Mouse (Mus musculus) left cerebral cortex, postnatal 36 days (tissue): ENCODE data around the gene Cxcl16. TPM values are rescaled to one million over a fixed set of nuclear protein-coding genes. Genes with fewer than 3 reads are reported as not detected.
A peak's percentile ranks its signal among the peaks of the same experiment; 100 is the strongest.

ENCODE experiments used
- DNase-seq, 2 experiments: peaks; one replicate each; pipeline ENCODE4 v3.0.0; 2021 to 2022; ENCODE audit warnings: low spot score in 2 of 2, mixed read lengths in 1 of 2
- intact Hi-C: fragments of 180-260 bp; cut with DNase I; formaldehyde crosslinking; loops from one replicate; pipeline ENCODE4 v1.15.1; 2025
- total RNA-seq, 2 experiments: library from RNA; stranded (reverse); gene quantifications; 2 replicates each; pipeline ENCODE4 v1.2.3; 2021

Cxcl16 gene
- total RNA-seq, 2 experiments from 2014 or later: 0.94 to 1.0 TPM

DNA sequence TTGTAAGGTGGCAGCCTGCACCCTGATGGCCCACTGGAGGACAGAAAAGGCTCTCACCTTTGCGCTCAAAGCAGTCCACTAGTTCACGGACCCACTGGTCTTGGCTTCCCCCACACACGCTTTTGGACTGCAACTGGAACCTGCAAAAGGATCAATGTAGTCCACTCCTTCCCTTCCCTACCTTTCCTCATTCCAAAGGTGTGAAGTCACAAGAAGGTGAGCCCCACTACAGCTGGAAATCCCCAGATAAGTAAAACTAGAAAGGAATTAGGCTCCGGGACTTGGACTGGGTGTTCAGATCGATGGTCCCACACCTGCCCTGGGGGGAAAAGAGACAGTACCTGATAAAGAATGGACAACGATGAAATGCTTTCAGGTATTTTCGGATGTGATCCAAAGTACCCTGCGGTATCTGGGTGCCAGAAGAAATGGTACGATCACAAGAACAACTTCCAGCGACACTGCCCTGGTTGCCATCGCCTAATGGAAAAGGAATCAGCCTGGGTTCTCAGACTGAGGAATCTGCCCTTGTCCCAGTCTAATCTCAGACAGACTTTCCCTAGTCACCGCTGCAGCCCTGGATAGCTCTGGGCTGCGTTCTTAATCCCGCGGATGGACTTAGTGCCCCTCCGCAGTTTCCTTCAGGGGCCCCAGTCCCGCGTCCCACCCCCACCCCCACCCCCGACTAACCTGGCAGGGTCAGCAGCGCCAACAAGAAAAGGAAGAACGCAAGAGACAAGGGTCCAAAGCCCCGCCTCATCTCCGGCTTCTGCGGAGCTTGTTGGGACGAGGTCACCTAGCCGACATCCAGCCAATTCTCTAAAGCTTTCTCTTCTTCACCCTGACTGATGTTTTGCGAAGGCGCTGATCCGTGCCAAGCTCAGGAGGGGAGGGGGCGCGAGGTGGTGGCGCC lies 840 bp downstream of the Cxcl16 start, which contains the start of gene Zmynd15:
Gene Zmynd15, plus strand, starts transcription at position 746 of the 913 bp plus-strand sequence.
- DNase-seq: no peak
- intact Hi-C loops: no loop called here

DNA sequence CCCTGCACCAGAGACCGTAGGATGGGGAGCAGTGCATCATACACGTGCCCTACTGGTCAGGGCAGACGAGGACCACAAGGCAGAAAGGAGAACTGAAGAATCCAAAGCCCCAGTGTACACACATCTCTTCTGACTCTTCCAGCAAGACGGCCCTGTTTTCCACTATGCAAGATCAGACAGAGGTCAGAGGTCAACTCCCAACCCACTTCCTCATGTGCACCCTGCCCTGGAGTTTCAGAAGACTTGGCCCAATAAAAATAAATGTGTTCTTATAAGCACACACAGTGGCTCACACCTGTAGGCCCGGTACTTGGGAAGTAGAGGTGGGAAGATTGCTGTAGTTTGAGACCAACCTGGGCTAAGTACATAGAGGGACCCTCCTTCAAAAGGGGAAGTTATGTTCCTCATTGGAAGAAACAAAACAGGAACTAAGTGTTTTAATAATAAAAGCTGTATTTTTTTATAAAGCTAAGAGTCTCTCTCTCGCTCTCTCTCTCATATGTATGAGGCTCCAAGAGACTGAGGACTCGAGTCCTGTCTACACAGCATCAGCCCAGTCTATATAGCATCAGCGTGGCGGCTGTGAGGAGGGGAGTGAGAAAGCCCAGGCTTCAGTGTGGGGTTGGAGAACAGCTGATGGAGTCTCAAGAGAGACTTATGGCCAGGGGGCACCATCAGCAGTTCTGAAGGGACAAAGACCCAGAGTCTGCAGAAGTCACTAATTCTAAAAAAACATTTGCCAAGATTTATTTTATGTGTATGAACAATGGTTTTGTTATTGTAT lies 6.3 kb downstream of the Cxcl16 start:
- DNase-seq: no peak
- intact Hi-C loops: loop anchor here (5.0 kb wide), 1 partner anchor 54 kb away; the partner anchor contains the start of gene Tm4sf5

DNA sequence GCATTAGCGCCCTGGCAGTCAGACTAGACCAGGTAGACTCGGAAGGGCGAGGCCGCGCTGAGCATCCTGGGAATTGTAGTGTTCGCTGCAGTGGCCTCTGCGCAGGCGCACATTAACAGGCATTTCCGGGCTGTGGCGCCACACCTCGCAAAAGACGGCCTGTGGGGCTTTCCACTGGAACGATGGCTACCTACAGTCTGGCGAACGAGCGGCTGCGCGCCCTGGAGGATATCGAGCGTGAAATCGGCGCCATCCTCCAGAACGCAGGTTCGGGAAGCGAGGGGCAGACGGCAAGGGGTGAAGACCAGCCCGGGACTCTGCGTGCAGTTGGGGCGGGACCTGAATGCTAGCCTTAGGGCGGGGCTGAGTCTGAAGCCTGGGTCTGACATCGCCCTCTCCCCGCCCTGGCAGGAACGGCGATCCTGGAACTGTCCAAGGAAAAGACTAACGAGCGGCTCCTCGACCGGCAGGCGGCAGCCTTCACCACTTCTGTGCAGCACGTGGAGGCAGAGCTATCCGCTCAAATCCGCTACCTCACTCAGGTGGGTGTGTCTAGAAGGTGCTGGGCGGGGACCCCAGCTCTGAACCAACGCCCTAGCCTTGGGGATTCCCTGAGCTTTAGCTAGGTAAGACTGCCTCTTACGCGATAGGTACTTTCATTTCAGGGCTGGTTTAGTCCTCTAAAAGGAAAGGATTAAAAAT lies 7.8 kb downstream of the Cxcl16 start, which contains the start of gene Med11:
Gene Med11, plus strand, starts transcription at position 123 of the 702 bp plus-strand sequence.
- peak; percentile 95 to 96 for DNase-seq
- intact Hi-C loops: loop anchor here (1.0 to 5.0 kb wide), 2 partner anchors 20 to 55 kb away; partner anchors contain the start of genes Arrb2 and Tm4sf5

DNA sequence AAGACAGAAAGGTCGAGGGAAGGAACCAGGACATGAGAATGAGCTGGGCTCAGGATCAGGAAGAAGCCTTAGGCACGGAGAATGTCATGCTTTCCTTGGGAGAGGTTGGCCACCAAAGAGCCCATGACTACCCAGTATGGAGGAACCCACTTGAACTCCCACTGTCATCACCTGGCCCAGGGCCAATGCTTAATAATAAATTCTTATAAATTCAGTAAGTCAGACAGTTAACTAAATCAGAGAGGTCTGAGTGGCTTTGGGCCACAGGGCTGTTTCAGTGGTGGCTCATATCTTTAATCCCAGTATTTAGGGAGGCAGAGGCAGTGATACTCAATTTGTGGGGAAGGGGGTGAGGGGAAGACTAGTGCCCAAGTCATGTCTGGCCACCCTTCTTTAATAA lies 8.9 kb downstream of the Cxcl16 start:
- intact Hi-C loops: loop anchor here (1.0 to 5.0 kb wide), 2 partner anchors 19 to 56 kb away; partner anchors contain the start of genes Arrb2 and Tm4sf5
- DNase-seq: no peak

DNA sequence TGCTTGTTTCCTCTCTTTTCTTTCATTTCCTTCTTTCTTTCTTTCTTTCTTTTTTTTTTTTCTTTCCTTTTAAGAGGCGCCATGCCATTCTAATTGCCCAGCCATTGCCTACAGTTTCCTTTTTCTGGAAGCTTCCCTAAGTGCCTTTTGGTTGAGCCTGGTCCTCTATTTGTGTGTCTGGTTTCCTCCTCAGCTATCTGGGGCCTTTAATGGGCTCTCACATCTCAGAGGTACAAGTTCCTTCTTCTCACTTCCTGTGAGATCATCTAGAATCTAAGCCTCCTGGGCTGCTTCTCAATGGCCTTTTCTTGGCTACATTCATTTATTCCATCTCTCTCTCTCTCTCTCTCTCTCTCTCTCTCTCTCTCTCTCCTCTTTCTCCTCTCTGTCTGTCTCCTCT lies 12.4 kb downstream of the Cxcl16 start:
- no peak for DNase-seq
- intact Hi-C loops: no loop called here

DNA sequence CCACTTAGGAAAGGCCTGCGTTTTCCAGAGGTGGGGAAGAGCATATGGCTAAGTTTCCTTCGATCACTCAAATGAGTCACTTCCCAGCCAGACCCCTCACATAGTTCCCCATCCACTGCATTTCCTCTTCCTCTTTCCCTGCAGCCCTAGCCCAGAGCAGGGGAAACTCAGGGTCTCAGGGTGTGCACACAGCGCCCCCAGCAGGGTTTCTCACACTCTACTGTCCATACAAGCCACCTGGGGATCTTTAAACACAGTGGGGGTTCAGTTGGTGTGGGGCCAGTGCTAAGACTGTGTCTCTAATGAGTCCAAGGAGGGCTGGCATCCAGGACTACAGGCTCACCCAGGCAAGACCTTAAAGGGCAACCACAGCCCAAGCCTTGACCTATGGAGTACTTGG lies 13.0 kb downstream of the Cxcl16 start:
- DNase-seq: no peak
- intact Hi-C loops: no loop called here

DNA sequence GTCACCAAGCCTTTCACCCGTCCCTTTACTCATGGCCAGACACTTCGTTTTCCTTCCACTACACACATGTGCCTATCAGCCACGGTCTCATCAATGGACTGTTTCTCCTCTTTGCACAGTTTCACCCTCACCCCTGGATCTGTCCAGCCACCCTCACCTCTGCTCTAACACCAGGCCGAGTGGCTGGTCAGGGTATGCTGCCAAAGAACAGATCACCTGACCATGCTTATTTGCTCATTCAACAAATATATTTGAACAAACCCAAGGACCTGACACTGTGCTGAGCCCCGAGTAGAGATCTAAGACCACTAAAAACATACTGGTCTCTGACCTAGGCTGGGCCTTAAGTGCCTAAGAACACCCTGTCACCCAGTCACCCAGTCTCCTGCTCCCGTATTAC lies 15.1 kb downstream of the Cxcl16 start:
- no peak for DNase-seq
- intact Hi-C loops: no loop called here

DNA sequence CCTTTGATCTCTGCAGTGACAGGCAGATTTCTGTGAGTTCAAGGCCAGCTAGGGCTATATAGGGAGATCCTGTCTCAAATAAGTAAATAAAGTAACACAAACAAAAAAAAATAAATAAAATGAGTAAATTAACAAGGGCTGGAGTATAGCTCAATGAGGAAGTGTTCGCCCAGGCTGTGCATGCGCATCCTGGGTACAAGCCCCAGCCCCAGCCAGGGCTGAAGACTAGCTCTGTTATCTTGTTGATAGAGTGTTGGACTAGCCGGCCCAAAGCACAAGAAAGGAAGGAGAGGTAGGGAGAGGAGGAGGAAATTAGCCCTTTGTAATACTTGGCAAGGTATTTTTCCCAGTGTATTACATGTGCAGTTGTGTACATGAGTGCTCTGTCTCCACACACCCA lies 15.8 kb downstream of the Cxcl16 start:
- intact Hi-C loops: no loop called here

DNA sequence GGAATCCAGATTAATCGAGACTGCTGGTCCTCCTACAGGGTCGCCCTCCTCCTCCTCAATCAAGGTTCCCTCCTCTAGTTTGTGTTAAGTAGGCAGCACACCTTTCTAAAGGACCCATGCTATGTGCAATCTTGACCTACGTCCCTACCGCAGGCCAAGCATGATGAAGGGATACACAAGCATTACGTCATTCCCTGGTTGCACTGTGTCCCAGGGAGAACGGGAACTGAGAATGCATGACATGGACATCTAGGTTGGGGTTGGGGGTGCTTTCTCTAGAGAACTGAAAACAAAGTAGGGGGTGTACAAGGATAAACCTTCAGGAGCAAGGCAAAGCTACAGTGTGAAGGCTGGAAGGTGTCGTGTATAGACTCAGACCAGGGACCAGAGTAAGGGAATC lies 17.9 kb downstream of the Cxcl16 start:
- DNase-seq: no peak
- intact Hi-C loops: no loop called here

More for the DNA sequence above, 15.8 kb downstream of the Cxcl16 start:
- DNase-seq: no peak

DNA sequence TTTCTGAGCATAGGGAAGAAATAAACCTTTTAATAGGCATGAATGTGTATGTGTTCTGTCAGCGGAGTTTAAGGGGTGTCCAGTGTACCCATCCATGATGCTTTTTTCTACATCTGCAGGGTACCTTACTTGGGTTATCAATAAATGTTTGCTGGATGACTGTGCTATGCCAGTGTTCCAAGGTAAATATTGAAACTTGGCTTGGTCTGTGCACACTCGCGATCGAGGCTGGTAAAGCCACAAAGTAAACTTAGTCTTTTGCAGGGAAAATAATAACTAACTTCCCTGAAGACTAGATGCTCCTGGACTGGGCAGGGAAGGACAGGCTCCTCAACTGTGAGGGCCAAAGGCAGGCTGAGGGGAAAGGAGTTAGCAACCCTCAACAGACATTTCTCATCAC lies 19.1 kb downstream of the Cxcl16 start:
- intact Hi-C loops: no loop called here
- no peak for DNase-seq

DNA sequence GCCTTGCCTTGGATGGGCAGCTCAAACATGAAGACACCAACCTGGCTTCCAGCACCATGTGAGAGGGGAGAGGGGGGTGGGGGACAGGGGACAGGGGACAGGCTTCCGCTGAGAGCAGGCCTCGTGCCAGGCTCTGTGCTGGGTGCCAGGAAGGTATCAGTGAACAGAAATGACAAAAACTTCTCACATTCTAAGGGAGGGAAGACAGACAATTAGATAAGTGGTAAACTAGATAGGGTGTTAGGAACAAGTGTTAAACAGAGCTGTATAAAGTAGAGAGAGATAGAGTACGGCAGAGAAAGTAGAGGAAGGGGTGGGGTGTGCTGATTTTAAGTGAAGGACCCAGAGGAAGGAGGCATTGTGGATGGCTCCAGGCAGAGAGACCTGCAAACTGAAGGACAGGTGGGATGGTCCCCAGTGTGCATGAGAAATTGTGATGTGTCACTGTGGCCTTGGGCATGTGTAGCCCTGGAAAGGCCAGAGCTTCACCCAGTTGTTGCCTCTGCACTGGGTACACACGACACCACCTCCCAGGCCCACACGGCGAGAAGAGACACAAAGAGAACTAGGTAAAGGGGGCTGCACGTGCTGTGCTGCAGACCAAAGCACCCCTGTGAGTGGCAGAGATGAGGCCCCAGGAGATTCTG lies 20.9 kb downstream of the Cxcl16 start:
- intact Hi-C loops: loop anchor here (10.0 kb wide), 1 partner anchor 316 kb away; no protein-coding TSS in a partner anchor
- DNase-seq: no peak

DNA sequence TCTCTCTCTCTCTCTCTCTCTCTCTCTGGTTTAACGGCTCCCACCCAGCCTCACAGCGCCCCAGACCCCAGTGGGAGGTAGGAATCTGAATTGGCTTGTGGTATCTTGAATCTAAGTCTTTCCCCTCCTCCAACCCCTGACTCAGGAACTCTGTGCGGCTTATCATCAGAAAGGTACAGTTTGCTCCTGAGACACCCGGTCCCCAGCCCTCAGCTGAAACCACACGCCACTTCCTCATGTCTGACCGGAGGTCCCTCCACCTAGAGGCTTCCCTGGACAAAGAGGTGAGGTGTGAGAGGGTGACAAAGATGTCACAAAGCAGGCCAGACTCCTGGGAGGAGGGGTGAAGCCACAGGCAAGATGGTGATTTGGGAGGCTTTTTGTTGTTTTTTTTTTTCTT lies 22.4 kb downstream of the Cxcl16 start:
- intact Hi-C loops: loop anchor here (10.0 kb wide), 1 partner anchor 317 kb away; no protein-coding TSS in a partner anchor
- no peak for DNase-seq

DNA sequence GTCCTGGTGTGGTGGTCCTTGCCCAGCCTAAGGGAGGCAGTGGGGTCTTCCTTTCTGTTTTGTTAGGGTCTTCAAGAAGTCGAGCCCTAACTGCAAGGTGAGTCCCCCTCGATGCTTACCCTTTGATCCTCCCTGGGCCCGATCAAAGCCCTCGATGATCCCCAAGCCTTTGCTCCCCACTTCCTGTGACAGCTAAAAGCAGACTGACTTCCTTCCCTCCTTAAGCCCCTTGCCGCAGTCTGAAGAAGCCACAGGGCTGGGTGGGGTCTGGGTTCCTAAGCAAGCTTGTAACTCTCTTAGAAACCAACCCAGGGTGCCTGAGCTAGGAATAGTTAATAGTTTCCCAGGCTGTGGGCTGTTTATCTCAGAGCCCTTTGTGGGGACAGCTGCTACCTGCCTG lies 24.3 kb downstream of the Cxcl16 start:
- intact Hi-C loops: loop anchor here (10.0 kb wide), 1 partner anchor 319 kb away; no protein-coding TSS in a partner anchor
- DNase-seq: no peak

DNA sequence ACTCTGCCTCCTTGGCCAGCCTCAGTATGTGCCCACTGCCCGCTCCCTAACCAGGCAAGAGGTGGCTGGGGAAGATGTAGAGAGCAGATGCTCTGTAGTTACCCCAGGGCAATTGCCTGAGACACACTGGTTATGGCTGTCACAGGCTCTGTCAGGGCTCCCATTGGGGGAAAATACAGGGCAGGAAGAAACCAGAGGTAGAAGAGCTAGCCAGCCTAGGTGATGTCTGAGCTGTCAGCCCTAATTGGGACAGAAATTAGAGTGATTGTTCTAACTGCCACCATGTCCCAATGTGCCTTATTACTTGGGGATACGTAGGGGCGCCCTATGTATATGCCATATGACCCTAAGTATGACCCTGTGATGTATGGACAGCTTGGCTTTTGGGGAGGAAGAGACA lies 25.8 kb downstream of the Cxcl16 start:
- intact Hi-C loops: loop anchor here (5.0 to 10.0 kb wide), 2 partner anchors 73 to 321 kb away; partner anchors contain the start of gene Tm4sf5
- no peak for DNase-seq

DNA sequence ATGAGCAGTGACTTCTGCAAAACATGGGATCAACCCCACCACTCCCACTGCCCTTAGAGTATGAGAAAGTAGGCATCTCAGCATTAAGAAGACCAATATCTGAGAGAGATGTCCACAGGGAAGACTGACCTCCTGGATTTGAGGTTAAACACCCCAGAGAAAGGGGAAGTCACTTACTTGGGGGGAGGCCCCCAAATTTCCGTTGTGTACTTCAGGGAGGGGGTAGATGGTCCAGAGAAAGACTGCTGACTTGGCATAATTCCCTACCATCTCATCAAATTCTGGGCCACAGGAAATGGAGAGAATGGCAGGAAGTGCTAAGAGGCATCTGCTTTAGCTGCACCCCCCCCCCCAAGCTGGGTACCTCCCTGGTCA lies 26.2 kb downstream of the Cxcl16 start:
- no peak for DNase-seq
- intact Hi-C loops: loop anchor here (5.0 to 10.0 kb wide), 2 partner anchors 74 to 321 kb away; partner anchors contain the start of gene Tm4sf5

DNA sequence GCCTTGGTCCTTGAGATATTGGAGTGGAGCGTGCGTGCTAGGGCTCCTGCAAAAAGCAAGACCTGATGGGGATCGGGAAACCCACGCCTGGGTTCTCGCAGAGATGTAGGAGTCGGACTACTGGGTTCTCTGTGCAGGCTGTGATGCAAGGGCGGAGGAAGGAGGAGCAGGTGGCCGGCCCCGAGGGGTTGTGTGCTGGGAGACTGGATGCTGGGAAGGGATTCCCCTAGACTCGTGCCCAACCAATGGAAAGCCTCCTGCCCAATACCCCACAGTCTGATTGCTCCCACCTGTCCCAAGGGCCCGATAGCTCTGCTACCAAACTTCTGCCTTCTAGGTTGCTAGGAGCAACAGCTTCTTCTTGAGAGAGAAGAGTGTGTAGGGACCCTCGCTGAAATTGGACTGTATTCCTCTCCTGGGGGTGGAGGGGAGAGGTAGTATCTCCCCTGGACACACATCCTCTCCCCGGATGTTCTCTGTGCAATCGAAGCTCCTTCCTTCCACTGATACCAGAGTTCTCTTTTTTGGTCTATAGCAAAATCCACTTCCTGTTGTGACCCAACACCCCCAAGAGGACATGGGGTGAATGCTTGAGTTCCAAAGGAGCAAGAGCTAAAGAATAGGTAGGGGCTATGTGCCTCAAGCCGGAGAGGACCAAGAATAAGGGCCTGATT lies 26.8 kb downstream of the Cxcl16 start:
- intact Hi-C loops: loop anchor here (1.0 to 10.0 kb wide), 3 partner anchors 18 to 322 kb away; partner anchors contain the start of genes Med11 and Tm4sf5
- DNase-seq: peak in 1 of 2 experiments; percentile 58

DNA sequence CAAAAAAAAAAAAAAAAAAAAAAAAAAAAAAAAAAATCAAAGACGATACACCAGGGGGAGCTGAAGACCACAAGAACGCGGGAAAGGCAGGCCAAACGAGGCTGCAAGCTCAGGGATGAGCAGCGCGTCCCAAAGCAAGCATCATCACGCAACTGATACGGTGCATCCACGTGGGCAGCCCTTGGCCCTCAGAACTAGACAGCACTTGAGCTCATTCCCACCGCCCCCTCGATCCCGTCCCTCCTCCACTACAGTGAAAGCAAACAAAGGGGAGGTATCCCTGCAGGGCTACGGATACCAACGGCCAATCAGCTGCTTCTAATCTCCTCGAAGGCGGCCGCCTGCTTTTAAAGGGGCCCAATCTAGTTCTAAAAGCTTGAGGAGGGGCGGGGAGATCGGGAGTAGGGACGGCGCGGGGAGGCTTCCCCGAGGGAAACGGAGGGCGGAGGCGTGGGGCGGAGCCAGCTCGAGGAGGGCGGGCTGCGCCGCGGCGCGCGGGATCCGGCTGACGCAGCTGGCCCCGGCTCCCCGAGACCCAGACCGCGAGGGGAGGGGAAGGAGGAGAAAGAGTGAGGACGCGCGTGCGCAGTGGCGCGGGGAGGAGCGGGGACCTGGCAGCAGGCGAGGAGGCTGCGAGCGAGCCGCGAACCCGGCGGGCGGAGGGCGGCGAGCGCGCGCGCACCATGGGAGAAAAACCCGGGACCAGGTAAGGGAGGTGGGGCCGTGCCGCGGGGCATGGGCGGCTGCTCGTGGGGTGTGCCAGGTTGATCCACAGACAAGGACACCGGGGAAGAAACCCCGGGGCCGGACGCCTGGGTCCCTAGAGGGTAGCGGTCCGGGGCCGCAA lies 27.5 kb downstream of the Cxcl16 start, which contains the start of gene Arrb2:
Gene Arrb2, plus strand, starts transcription at position 588 of the 847 bp plus-strand sequence.
- intact Hi-C loops: loop anchor here (1.0 to 10.0 kb wide), 3 partner anchors 19 to 323 kb away; partner anchors contain the start of genes Med11 and Tm4sf5
- peak; percentile 97 to 100 for DNase-seq
